In genomic region chr4:59388447-59389030, GRCm38 (mm10) we compare ENCODE assay signal across 8 mouse cellular contexts. TPM values are rescaled to one million over a fixed set of nuclear protein-coding genes. Genes with fewer than 3 reads are reported as not detected.
DNase-seq lines count a peak whose midpoint lies in the region; ATAC-seq and TF ChIP-seq lines count a peak whose summit lies in the region.

No protein-coding gene starts in this region.

- TF ChIP-seq CTCF in thymus, adult 2 months (IDR thresholded peaks at IDR 0.05; ENCODE audit: borderline replicate concordance, control insufficient read depth, extremely low read depth, insufficient read depth, low read length, poor library complexity), result no peak

- no peak for TF ChIP-seq POLR2A in myocyte (IDR thresholded peaks at IDR 0.05; ENCODE audit: insufficient read length, low read depth)
- no peak for TF ChIP-seq POLR2A in thymus, adult 2 months (IDR thresholded peaks at IDR 0.05; ENCODE audit: control insufficient read depth, extremely low read depth, insufficient read depth, low read length, poor library complexity)

- peaks cover 18% of the 10 kb centered on the region for H3K4me1 ChIP-seq in lung, embryonic 16.5 days (replicated peaks; ENCODE audit: control insufficient read depth, insufficient read depth, low read length)
- H3K4me1 ChIP-seq in hindbrain, embryonic 12.5 days, result peaks cover 10% of the 10 kb centered on the region
- no peaks in the 10 kb centered on the region for H3K4me1 ChIP-seq in thymus, adult 2 months (replicated peaks; ENCODE audit: control insufficient read depth, insufficient read depth, low read length)

- H3K4me3 ChIP-seq in lung, embryonic 16.5 days (ENCODE audit: low read length), result no peak overlapping the region
- H3K4me3 ChIP-seq in hindbrain, embryonic 12.5 days, result no peak overlapping the region
- H3K4me3 ChIP-seq in myocyte, result no peak overlapping the region
- H3K4me3 ChIP-seq in thymus, adult 2 months (ENCODE audit: control insufficient read depth, insufficient read depth, low read length), result no peak overlapping the region

- H3K79me2 ChIP-seq in myocyte (ENCODE audit: control insufficient read depth, insufficient read depth), result no peaks in the 10 kb centered on the region

- no peak for DNase-seq in lung, adult 18-20 months
- peak; percentile 42 for DNase-seq in layer of hippocampus, adult 9-11 months
- DNase-seq in thymus, adult 2 months, result no peak
- DNase-seq in lung, postnatal 10 days, result no peak
- DNase-seq in gastrocnemius, postnatal 36 days, result no peak

- H3K27me3 ChIP-seq in lung, embryonic 16.5 days (ENCODE audit: control insufficient read depth, insufficient read depth, low read depth, low read length), result no peaks in the 10 kb centered on the region
- H3K27me3 ChIP-seq in hindbrain, embryonic 12.5 days, result no peaks in the 10 kb centered on the region
- H3K27me3 ChIP-seq in myocyte (ENCODE audit: control insufficient read depth, insufficient read depth, insufficient read length), result no peaks in the 10 kb centered on the region
- no peaks in the 10 kb centered on the region for H3K27me3 ChIP-seq in thymus, adult 2 months (ENCODE audit: control insufficient read depth, insufficient read depth, low read length)

- ATAC-seq in lung, embryonic 16.5 days (ENCODE audit: low read depth), result peak; percentile 34; the same call in 1 of the 2 replicates
- peak; percentile 73; the same call in 1 of the 2 replicates for ATAC-seq in hindbrain, embryonic 12.5 days (ENCODE audit: low FRiP score)

- peak overlapping the region; percentile 9 for H3K4me2 ChIP-seq in lung, embryonic 16.5 days (ENCODE audit: low read depth, low read length)
- peak overlapping the region; percentile 34 for H3K4me2 ChIP-seq in hindbrain, embryonic 12.5 days (replicated peaks)
- peak overlapping the region; percentile 30 for H3K4me2 ChIP-seq in myocyte (ENCODE audit: low read depth)

- WGBS in lung, embryonic 16.5 days, result 25% methylated on average over 13 of the region's 13 CpGs
- WGBS in hindbrain, embryonic 12.5 days, result 36% methylated on average over 13 of the region's 13 CpGs
- WGBS in thymus, adult 2 months, result 92% methylated on average over 13 of the region's 13 CpGs

- intact Hi-C loops in gastrocnemius, postnatal 36 days (cut with DNase I), result no loop called here

- no peaks in the 10 kb centered on the region for H3K36me3 ChIP-seq in lung, embryonic 16.5 days (ENCODE audit: control insufficient read depth, insufficient read depth, low read length)
- H3K36me3 ChIP-seq in hindbrain, embryonic 12.5 days, result no peaks in the 10 kb centered on the region
- H3K36me3 ChIP-seq in myocyte (ENCODE audit: control insufficient read depth, insufficient read depth), result no peaks in the 10 kb centered on the region
- H3K36me3 ChIP-seq in thymus, adult 2 months (ENCODE audit: control insufficient read depth, insufficient read depth, low read length), result no peaks in the 10 kb centered on the region

- no peak overlapping the region for H3ac ChIP-seq in myocyte (ENCODE audit: control insufficient read depth, insufficient read length)

- H3K9me3 ChIP-seq in lung, embryonic 16.5 days (ENCODE audit: control insufficient read depth, low read length), result no peaks in the 10 kb centered on the region
- H3K9me3 ChIP-seq in hindbrain, embryonic 12.5 days (replicated peaks), result no peaks in the 10 kb centered on the region

- H3K9ac ChIP-seq in lung, embryonic 16.5 days (ENCODE audit: low read length), result no peak overlapping the region
- H3K9ac ChIP-seq in hindbrain, embryonic 12.5 days, result no peak overlapping the region

- H3K27ac ChIP-seq in lung, embryonic 16.5 days (ENCODE audit: low read length), result 0 out of 2 replicates have a peak overlapping the region, but pooled peaks have one; percentile 10
- 0 out of 2 replicates have a peak overlapping the region, but pooled peaks have one; percentile 40 for H3K27ac ChIP-seq in hindbrain, embryonic 12.5 days
- H3K27ac ChIP-seq in thymus, adult 2 months (ENCODE audit: control insufficient read depth, insufficient read depth, low read length), result no peak overlapping the region

TF ChIP-seq in myocyte, 11 proteins besides CTCF, POLR2A, EP300 and RAD21:
- no peak for TF ChIP-seq TCF12 (IDR thresholded peaks at IDR 0.05; ENCODE audit: insufficient read depth, poor library complexity, severe bottlenecking)
- no peak for TF ChIP-seq CEBPB (IDR thresholded peaks at IDR 0.05; ENCODE audit: insufficient read depth, poor library complexity, severe bottlenecking)
- TF ChIP-seq E2F4 (IDR thresholded peaks at IDR 0.05; ENCODE audit: insufficient read depth), result no peak
- no peak for TF ChIP-seq MYOG (IDR thresholded peaks at IDR 0.05; ENCODE audit: control insufficient read depth in 1 of 3, insufficient read depth in 1 of 3, insufficient read length in 2 of 3, low read depth in 2 of 3)
- no peak for TF ChIP-seq MAX (IDR thresholded peaks at IDR 0.05; ENCODE audit: low read depth)
- no peak for TF ChIP-seq MYOD1 (IDR thresholded peaks at IDR 0.05; ENCODE audit: control insufficient read depth in 1 of 3, insufficient read length in 2 of 3, low read depth in 2 of 3)
- no peak for TF ChIP-seq REST (IDR thresholded peaks at IDR 0.05; ENCODE audit: insufficient read depth, insufficient read length)
- no peak for TF ChIP-seq USF1 (IDR thresholded peaks at IDR 0.05; ENCODE audit: low read depth)
- no peak for TF ChIP-seq SRF (IDR thresholded peaks at IDR 0.05; ENCODE audit: control insufficient read depth, insufficient read length, low read depth)
- no peak for TF ChIP-seq POLR2AphosphoS2 (IDR thresholded peaks at IDR 0.05; ENCODE audit: insufficient read length, low read depth)
- no peak for TF ChIP-seq TCF3 (IDR thresholded peaks at IDR 0.05; ENCODE audit: insufficient read length, low read depth)

RNA-seq across cellular contexts. Expression of gene Susd1, which starts 49.9 kb away (rescaled TPM):
- 8.6 and 9.9 TPM in 2 replicates for polyA plus RNA-seq in lung, embryonic 16.5 days (2015; fragmentation: Nextera tagmentation; extraction: Ambion mirVana)
- 1.3 and 1.4 TPM in 2 replicates for polyA plus RNA-seq in hindbrain, embryonic 12.5 days (2016; fragmentation: Nextera tagmentation; extraction: Ambion mirVana)
- 0.55 TPM for polyA plus RNA-seq in myocyte (2012; fragmentation: generic; extraction: Trizol)
- 21.6 and 22.0 TPM in 2 replicates for polyA plus RNA-seq in thymus, adult 2 months (2012; rRNA removed)
- under 1 TPM; 0.52 to 0.71 TPM for total RNA-seq in gastrocnemius, postnatal 36 days (2021)
